Mouse (Mus musculus) midbrain, postnatal 0 days (tissue): Measurements from ENCODE around the gene Nr6a1. TPM values are rescaled to one million over a fixed set of nuclear protein-coding genes. Genes with fewer than 3 reads are reported as not detected.
A peak's percentile ranks its signal among the peaks of the same experiment; 100 is the strongest.

Experiments used
- ATAC-seq: fragments of 200-750 bp; cut with Nextera tagmentation; 2 replicates; pipeline ENCODE4 v1.8.0; 2017; ENCODE audit warnings: moderate number of reproducible peaks, mild to moderate bottlenecking, moderate TSS enrichment, moderate library complexity; ENCODE audit not compliant: low FRiP score
- DNase-seq: peaks from one replicate; pipeline ENCODE4 v3.0.0-alpha.2; 2015; ENCODE audit warnings: low spot score
- H3K27ac ChIP-seq: fragments of 300-500 bp; sonication (generic); 2 replicates; pipeline ENCODE4 v1.5.1; 2014; ENCODE audit warnings: low read depth, mild to moderate bottlenecking, low read length, mixed read lengths
- H3K27me3 ChIP-seq: fragments of 300-500 bp; sonication (generic); 2 replicates; pipeline ENCODE4 v1.6.1; 2014; ENCODE audit warnings: low read length, control low read depth, mixed read lengths; ENCODE audit not compliant: insufficient read depth
- H3K36me3 ChIP-seq: fragments of 300-500 bp; sonication (generic); 2 replicates; pipeline ENCODE4 v1.6.1; 2014; ENCODE audit warnings: low read length, control low read depth, mixed read lengths; ENCODE audit not compliant: insufficient read depth
- H3K4me1 ChIP-seq: fragments of 300-500 bp; sonication (generic); 2 replicates; pipeline ENCODE4 v1.6.1; 2014; ENCODE audit warnings: mild to moderate bottlenecking, control low read depth, antibody characterized with exemption, low read length, mixed read lengths; ENCODE audit not compliant: insufficient read depth
- H3K4me2 ChIP-seq: fragments of 300-500 bp; sonication (generic); 2 replicates; pipeline ENCODE4 v1.6.1; 2014; ENCODE audit warnings: low read depth, mild to moderate bottlenecking, low read length, mixed read lengths; ENCODE audit not compliant: poor library complexity, severe bottlenecking
- H3K4me3 ChIP-seq: fragments of 300-500 bp; sonication (generic); 2 replicates; pipeline ENCODE4 v1.5.1; 2014; ENCODE audit warnings: low read depth, mild to moderate bottlenecking, low read length, moderate library complexity
- H3K9ac ChIP-seq: fragments of 300-500 bp; sonication (generic); replicated peaks from 2 replicates; pipeline ENCODE4 v1.6.1; 2014; ENCODE audit warnings: mild to moderate bottlenecking, low read length, moderate library complexity, mixed read lengths; ENCODE audit not compliant: poor library complexity, severe bottlenecking
- H3K9me3 ChIP-seq: fragments of 300-500 bp; sonication (generic); 2 replicates; pipeline ENCODE4 v1.6.1; 2016; ENCODE audit warnings: low read length, control low read depth
- CTCF ChIP-seq: IDR thresholded peaks from 2 replicates; pipeline ENCODE4 v1.5.1; 2016; ENCODE audit warnings: antibody characterized with exemption, mild to moderate bottlenecking
- WGBS: fragments of 180-500 bp; shearing (Covaris S2); extraction: QIAGEN DNeasy Blood & Tissue Kit; methylation state at CpG from one replicate; pipeline ENCODE4 v1.1.7; 2014; 5-methylcytosine and 5-hydroxymethylcytosine counted together
- polyA plus RNA-seq: library from polyadenylated mRNA; unstranded; fragments of >200 nt; fragmentation: Nextera tagmentation; extraction: Ambion mirVana; gene quantifications from 2 replicates; pipeline ENCODE4 v1.2.1, GENCODE M21; 2015
- total RNA-seq: library from RNA; depleted of rRNA; stranded (reverse); fragments of >200 nt; gene quantifications from 2 replicates; pipeline ENCODE4 v1.2.3, GENCODE M21; 2014

The Nr6a1 gene
- total and polyA plus RNA-seq, 2 experiments from 2014 or later: 0.93 to 4.9 TPM

- no peaks in the 10 kb centered on the region for H3K36me3 ChIP-seq
- peaks cover 12% of the 10 kb centered on the region; the same call in 1 of the 2 replicates for H3K27me3 ChIP-seq
- ATAC-seq (no peak), DNase-seq (no peak)
- H3K4me2 ChIP-seq: no peak overlapping the region
- no peaks in the 10 kb centered on the region for H3K4me1 ChIP-seq
- H3K27ac ChIP-seq: no peak overlapping the region
- no peaks in the 10 kb centered on the region for H3K9me3 ChIP-seq
- H3K4me3 ChIP-seq: no peak overlapping the region
- H3K9ac ChIP-seq: no peak overlapping the region
- no peak for TF ChIP-seq CTCF
- 48% methylated on average over 5 of the region's 5 CpGs for WGBS
Observed at GRCm38 (mm10) chr2:38934936-38935335, 7.4 kb upstream of the Nr6a1 start.

GRCm38 (mm10) chr2:38933931-38934330 is 6.4 kb upstream of the Nr6a1 start:
- no peak for DNase-seq
- Histone ChIP-seq H3K9me3 (no peaks in the 10 kb centered on the region), H3K27ac (no peak overlapping the region), H3K36me3 (no peaks in the 10 kb centered on the region), H3K9ac (no peak overlapping the region), H3K4me2 (no peak overlapping the region), H3K4me1 (no peaks in the 10 kb centered on the region), H3K4me3 (no peak overlapping the region), H3K27me3 (peaks cover 12% of the 10 kb centered on the region; the same call in 1 of the 2 replicates)
- TF ChIP-seq CTCF: no peak
- no peak for ATAC-seq
- 18% methylated on average over 2 of the region's 2 CpGs for whole genome bisulfite sequencing

DNA sequence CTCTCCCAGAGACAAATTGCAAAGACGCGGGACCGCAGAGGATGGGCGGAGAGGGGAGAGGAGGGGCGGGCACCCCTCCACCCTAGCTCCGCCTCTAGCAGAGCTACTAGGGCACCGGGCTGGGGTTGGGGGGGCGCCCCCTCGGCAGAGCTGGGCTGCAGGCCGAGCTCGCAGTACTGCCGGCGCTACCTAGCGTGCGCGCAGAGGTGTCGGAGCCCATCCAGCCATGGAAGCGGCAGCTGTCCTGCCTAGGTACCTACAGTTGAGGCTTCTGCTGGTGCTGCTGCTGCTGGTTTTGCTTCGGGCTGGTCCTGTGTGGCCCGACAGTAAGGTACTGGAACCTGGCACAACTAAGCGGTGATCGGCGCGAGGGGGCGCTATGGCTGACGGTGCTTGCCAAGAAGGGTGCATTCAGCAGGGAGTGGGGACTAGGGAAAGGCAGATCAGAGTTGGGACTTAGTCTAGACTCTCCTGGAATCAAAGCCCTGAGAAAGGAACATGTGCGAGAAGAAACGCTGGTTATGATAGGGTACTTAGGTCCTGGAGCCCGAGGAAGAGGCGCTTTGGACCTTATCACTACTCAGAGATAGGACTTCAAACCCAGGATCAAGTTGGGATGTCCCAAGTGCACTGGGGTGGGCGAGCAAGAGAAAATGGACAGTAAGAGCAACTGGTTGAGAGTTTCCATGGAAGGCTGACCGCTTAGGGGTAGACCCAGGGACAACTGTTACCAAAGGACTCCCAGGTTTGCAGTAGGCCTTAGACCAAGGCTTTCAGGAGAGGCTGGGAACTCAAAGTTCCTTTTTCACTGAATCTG is 4.6 kb upstream of the Nr6a1 start, which contains the start of gene Olfml2a:
Gene Olfml2a (plus strand): TSS at position 128 of the 817 bp plus-strand sequence.
- Histone ChIP-seq H3K27ac (no peak within 1 kb of the TSS), H3K4me3 (peak within 1 kb of the TSS; percentile 37), H3K4me1 (no peaks in the 10 kb centered on the region), H3K4me2 (peak within 1 kb of the TSS; percentile 89), H3K27me3 (peaks cover 12% of the 10 kb centered on the region; the same call in 1 of the 2 replicates), H3K9ac (peak within 1 kb of the TSS; percentile 48), H3K36me3 (no peaks in the 10 kb centered on the region), H3K9me3 (no peaks in the 10 kb centered on the region)
- DNase-seq (peak; percentile 61), ATAC-seq (peak; percentile 66)
- peak; percentile 66 for TF ChIP-seq CTCF
- 10% methylated on average over 27 of the region's 32 CpGs for WGBS

- DNase-seq: no peak
- H3K9ac ChIP-seq: no peak overlapping the region
- H3K4me1 ChIP-seq: peaks cover 4% of the 10 kb centered on the region; the same call in 1 of the 2 replicates
- H3K9me3 ChIP-seq: no peaks in the 10 kb centered on the region
- ATAC-seq: no peak
- H3K36me3 ChIP-seq: no peaks in the 10 kb centered on the region
- no peak overlapping the region for H3K4me2 ChIP-seq
- peaks cover 12% of the 10 kb centered on the region; the same call in 1 of the 2 replicates for H3K27me3 ChIP-seq
- no peak overlapping the region for H3K4me3 ChIP-seq
- 74% methylated on average over 2 of the region's 2 CpGs for WGBS
- no peak for TF ChIP-seq CTCF
- no peak overlapping the region for H3K27ac ChIP-seq
Observed at GRCm38 (mm10) chr2:38930269-38930668, 2.8 kb upstream of the Nr6a1 start.

- H3K36me3 ChIP-seq: no peaks in the 10 kb centered on the region
- peaks cover 6% of the 10 kb centered on the region; the same call in 1 of the 2 replicates for H3K27me3 ChIP-seq
- no peaks in the 10 kb centered on the region for H3K9me3 ChIP-seq
- DNase-seq (peak; percentile 97), ATAC-seq (peak; percentile 94)
- under 1% methylated on average over 37 of the region's 53 CpGs for WGBS
- TF ChIP-seq CTCF: no peak
- peak overlapping the region; percentile 100 for H3K4me2 ChIP-seq
- H3K27ac ChIP-seq: no peak overlapping the region
- peak overlapping the region; percentile 67 for H3K9ac ChIP-seq
- peak overlapping the region; percentile 84 for H3K4me3 ChIP-seq
- H3K4me1 ChIP-seq: peaks cover 9% of the 10 kb centered on the region; the same call in 1 of the 2 replicates
Observed at GRCm38 (mm10) chr2:38926145-38926891, 1.2 kb downstream of the Nr6a1 start.
